In genomic region chr9:5753785-5754184, GRCm38 (mm10) we compare ENCODE assay signal across 18 mouse cellular contexts.
A peak's percentile ranks its signal among the peaks of the same experiment; 100 is the strongest.
DNase-seq lines count a peak whose midpoint lies in the region; ATAC-seq and TF ChIP-seq lines count a peak whose summit lies in the region.
"Had no signal": no experiment of that assay in that cellular context is flagged by ENCODE, and none has a peak within 500 bp of the region (broad histone marks: within the 10 kb centered on the region; RNA-seq: fewer than 3 reads in every experiment).

No protein-coding gene starts in this region.

- no peaks in the 10 kb centered on the region for H3K36me3 ChIP-seq in forebrain, embryonic 15.5 days
- H3K36me3 ChIP-seq in forebrain, embryonic 10.5 days (replicated peaks) = no peaks in the 10 kb centered on the region
- H3K36me3 ChIP-seq in midbrain, embryonic 12.5 days = no peaks in the 10 kb centered on the region
- H3K36me3 ChIP-seq in midbrain, embryonic 10.5 days = no peaks in the 10 kb centered on the region
- no peaks in the 10 kb centered on the region for H3K36me3 ChIP-seq in midbrain, embryonic 15.5 days (replicated peaks)
- H3K36me3 ChIP-seq: embryonic facial prominence, embryonic 10.5 days; heart, embryonic 15.5 days had no signal

- H3K27me3 ChIP-seq in forebrain, embryonic 15.5 days = no peaks in the 10 kb centered on the region
- no peaks in the 10 kb centered on the region for H3K27me3 ChIP-seq in forebrain, embryonic 10.5 days (ENCODE audit: poor library complexity, severe bottlenecking)
- no peaks in the 10 kb centered on the region for H3K27me3 ChIP-seq in midbrain, embryonic 12.5 days
- no peaks in the 10 kb centered on the region for H3K27me3 ChIP-seq in midbrain, embryonic 10.5 days (ENCODE audit: low read depth, poor library complexity, severe bottlenecking)
- H3K27me3 ChIP-seq in midbrain, embryonic 15.5 days (replicated peaks) = no peaks in the 10 kb centered on the region
- H3K27me3 ChIP-seq: heart, embryonic 15.5 days had no signal

- TF ChIP-seq CTCF in brain, embryonic 14.5 days (IDR thresholded peaks at IDR 0.05; ENCODE audit: borderline replicate concordance, extremely low read depth, insufficient read depth, insufficient read length) = no peak

- H3K9me3 ChIP-seq in forebrain, embryonic 15.5 days = no peaks in the 10 kb centered on the region
- H3K9me3 ChIP-seq in forebrain, embryonic 10.5 days = no peaks in the 10 kb centered on the region; the same call in 1 of the 2 replicates
- no peaks in the 10 kb centered on the region for H3K9me3 ChIP-seq in midbrain, embryonic 12.5 days
- H3K9me3 ChIP-seq in midbrain, embryonic 10.5 days (replicated peaks) = no peaks in the 10 kb centered on the region
- H3K9me3 ChIP-seq in midbrain, embryonic 15.5 days = no peaks in the 10 kb centered on the region
- H3K9me3 ChIP-seq: embryonic facial prominence, embryonic 10.5 days; heart, embryonic 15.5 days had no signal

- DNase-seq in forebrain, embryonic 10.5 days (ENCODE audit: extremely low spot score, low spot score) = no peak
- DNase-seq in midbrain, embryonic 10.5 days (ENCODE audit: low spot score) = no peak
- DNase-seq in brain, embryonic 14.5 days (ENCODE audit: low read depth) = peak; percentile 56
- DNase-seq in ovary, postnatal 10 days (ENCODE audit: low spot score) = no peak
- DNase-seq: adrenal gland, adult 2 months; adrenal gland, postnatal 25 days; cerebellum, adult 2 months; cerebellum, postnatal 10 days; gastrocnemius, postnatal 14 days; heart, adult 2 months; heart, postnatal 14 days had no signal

- TF ChIP-seq POLR2A in brain, embryonic 14.5 days (IDR thresholded peaks at IDR 0.05; ENCODE audit: borderline replicate concordance, extremely low read depth, insufficient read depth, insufficient read length, poor library complexity, severe bottlenecking) = no peak

- peak overlapping the region; percentile 49 for H3K27ac ChIP-seq in forebrain, embryonic 15.5 days (replicated peaks)
- H3K27ac ChIP-seq in forebrain, embryonic 10.5 days = no peak overlapping the region
- H3K27ac ChIP-seq in midbrain, embryonic 12.5 days (replicated peaks) = no peak overlapping the region
- H3K27ac ChIP-seq in midbrain, embryonic 10.5 days (replicated peaks) = no peak overlapping the region
- no peak overlapping the region for H3K27ac ChIP-seq in midbrain, embryonic 15.5 days
- H3K27ac ChIP-seq: embryonic facial prominence, embryonic 10.5 days; heart, adult 2 months; heart, embryonic 15.5 days had no signal

- no peak overlapping the region for H3K4me2 ChIP-seq in forebrain, embryonic 15.5 days (replicated peaks)
- H3K4me2 ChIP-seq in midbrain, embryonic 12.5 days (replicated peaks) = no peak overlapping the region
- H3K4me2 ChIP-seq in midbrain, embryonic 15.5 days = no peak overlapping the region
- H3K4me2 ChIP-seq: heart, embryonic 11.5 days; heart, embryonic 15.5 days had no signal

- no peak overlapping the region for H3K4me3 ChIP-seq in forebrain, embryonic 15.5 days
- H3K4me3 ChIP-seq in forebrain, embryonic 10.5 days = no peak overlapping the region
- no peak overlapping the region for H3K4me3 ChIP-seq in midbrain, embryonic 12.5 days
- H3K4me3 ChIP-seq in midbrain, embryonic 10.5 days = no peak overlapping the region
- no peak overlapping the region for H3K4me3 ChIP-seq in midbrain, embryonic 15.5 days
- H3K4me3 ChIP-seq: embryonic facial prominence, embryonic 10.5 days; heart, adult 2 months; heart, embryonic 15.5 days had no signal

- 62% methylated on average over 3 of the region's 3 CpGs for WGBS in forebrain, embryonic 15.5 days
- WGBS in forebrain, embryonic 10.5 days = 88% methylated on average over 3 of the region's 3 CpGs
- 71% methylated on average over 3 of the region's 3 CpGs for WGBS in midbrain, embryonic 12.5 days
- WGBS in midbrain, embryonic 10.5 days = 91% methylated on average over 3 of the region's 3 CpGs
- 49% methylated on average over 3 of the region's 3 CpGs for WGBS in midbrain, embryonic 15.5 days

- ATAC-seq in forebrain, embryonic 15.5 days (replicated peaks) = no peak
- peak; percentile 61; the same call in 1 of the 2 replicates for ATAC-seq in midbrain, embryonic 12.5 days (ENCODE audit: low FRiP score, low read depth)
- peak; percentile 72 for ATAC-seq in midbrain, embryonic 15.5 days (replicated peaks)
- ATAC-seq: intestine, embryonic 16.5 days had no signal

- H3K9ac ChIP-seq in forebrain, embryonic 15.5 days (replicated peaks) = no peak overlapping the region
- H3K9ac ChIP-seq in midbrain, embryonic 12.5 days (replicated peaks) = no peak overlapping the region
- H3K9ac ChIP-seq in midbrain, embryonic 15.5 days = no peak overlapping the region
- H3K9ac ChIP-seq: heart, embryonic 15.5 days had no signal

- peaks cover 4% of the 10 kb centered on the region; the same call in 1 of the 2 replicates for H3K4me1 ChIP-seq in forebrain, embryonic 15.5 days
- no peaks in the 10 kb centered on the region for H3K4me1 ChIP-seq in forebrain, embryonic 10.5 days
- no peaks in the 10 kb centered on the region for H3K4me1 ChIP-seq in midbrain, embryonic 12.5 days
- H3K4me1 ChIP-seq in midbrain, embryonic 10.5 days = no peaks in the 10 kb centered on the region
- H3K4me1 ChIP-seq in midbrain, embryonic 15.5 days = peaks cover 6% of the 10 kb centered on the region
- H3K4me1 ChIP-seq: embryonic facial prominence, embryonic 10.5 days; heart, embryonic 15.5 days had no signal
